Mouse (Mus musculus) gastrocnemius, postnatal 14 days (tissue): Measurements from ENCODE around the gene Scai. TPM values are rescaled to one million over a fixed set of nuclear protein-coding genes. Genes with fewer than 3 reads are reported as not detected.
"Not testable (repeated sequence)": the region's sequence is repeated elsewhere in the genome, so short reads cannot be mapped to it uniquely, and the experiment has no call there.

Experiments used
- DNase-seq: peaks from one replicate; pipeline ENCODE4 v3.0.0; 2021; ENCODE audit warnings: mixed read lengths
- intact Hi-C: fragments of 180-260 bp; cut with DNase I; formaldehyde crosslinking; loops from one replicate; pipeline ENCODE4 v1.15.1; 2025; ENCODE audit warnings: low total_unique reads
- long read RNA-seq, 2 experiments: library from polyadenylated mRNA; stranded (forward); transcript quantifications; one replicate each; pipeline ENCODE4 v2.0.0; 2021
- total RNA-seq, 2 experiments: library from RNA; stranded (reverse); gene quantifications; 2 replicates each; pipeline ENCODE4 v1.2.3; 2021

Scai gene
- 1 to 10 TPM; 3.9 to 4.6 TPM for total RNA-seq
- long read RNA-seq, experiment 1, partial matches to known transcripts: 0 of 1 reads
- long read RNA-seq, experiment 1, other reads (novel, unspliced or antisense): 1 of 1 reads
- long read RNA-seq, experiment 2: 0 reads

DNA sequence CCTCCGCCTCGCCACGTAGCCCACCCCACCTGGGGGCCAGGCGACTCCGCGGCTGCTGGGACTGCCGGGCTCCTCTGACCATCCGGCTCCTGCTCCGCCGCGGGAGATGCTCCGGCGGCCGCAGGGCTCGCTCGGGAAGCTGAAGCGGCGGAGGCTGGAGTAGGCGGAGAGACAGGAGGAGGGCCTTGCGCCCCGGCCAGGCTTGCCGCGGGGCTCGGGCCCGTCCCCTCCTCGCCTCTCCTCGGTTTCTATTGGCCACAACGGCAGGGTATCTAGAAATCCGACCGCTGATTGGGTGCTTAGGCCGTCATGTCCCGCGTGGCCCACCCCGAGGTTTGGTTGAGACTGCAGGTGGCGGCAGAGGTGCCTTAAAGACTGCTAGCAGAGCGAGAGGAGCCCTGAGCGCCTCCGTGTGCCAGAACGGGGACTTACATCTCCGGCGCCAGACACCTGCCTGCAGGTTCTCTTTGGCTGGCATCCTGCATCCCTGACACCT lies at the start of gene Scai:
TSS of gene Scai (minus strand) at position 174 of the 496 bp plus-strand sequence.
- intact Hi-C loops: no loop called here
- peak; percentile 96 for DNase-seq

- DNase-seq: no peak
- intact Hi-C loops: no loop called here
These were observed 36.2 kb upstream of the Scai start for GRCm38 (mm10) chr2:39226731-39227130.

GRCm38 (mm10) chr2:39226019-39226640 lies 35.6 kb upstream of the Scai start, which contains the start of gene Ppp6c:
Gene Ppp6c, minus strand, starts transcription at chr2:39226451.
- intact Hi-C loops: no loop called here
- peak; percentile 93 for DNase-seq

- DNase-seq: peak; percentile 10
- intact Hi-C loops: not testable (repeated sequence)
These were observed 34.9 kb upstream of the Scai start for GRCm38 (mm10) chr2:39225331-39226018.

- DNase-seq: no peak
- intact Hi-C loops: no loop called here
These were observed 34.1 kb upstream of the Scai start for GRCm38 (mm10) chr2:39224621-39225020.

DNA sequence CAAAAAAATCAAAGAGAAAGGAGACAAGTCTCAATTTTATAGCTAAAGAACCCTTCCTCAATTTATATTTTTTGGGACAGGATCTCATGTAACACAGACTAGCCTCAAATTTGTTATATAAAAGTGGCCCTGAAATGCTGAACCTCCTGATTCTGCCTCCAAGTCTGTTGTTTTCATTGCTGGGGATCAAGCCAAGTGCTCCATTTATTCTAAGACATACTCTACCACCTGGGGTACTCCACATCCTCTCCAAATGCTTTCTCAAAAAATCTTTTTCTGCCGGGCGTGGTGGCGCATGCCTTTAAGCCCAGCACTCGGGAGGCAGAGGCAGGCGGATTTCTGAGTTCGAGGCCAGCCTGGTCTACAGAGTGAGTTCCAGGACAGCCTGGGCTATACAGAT lies 29.5 kb upstream of the Scai start:
- no peak for DNase-seq
- intact Hi-C loops: no loop called here

GRCm38 (mm10) chr2:39219034-39219433 lies 28.5 kb upstream of the Scai start:
- intact Hi-C loops: no loop called here
- no peak for DNase-seq

GRCm38 (mm10) chr2:39217150-39217549 lies 26.6 kb upstream of the Scai start:
- intact Hi-C loops: no loop called here

GRCm38 (mm10) chr2:39210738-39211137 lies 20.2 kb upstream of the Scai start:
- intact Hi-C loops: no loop called here
- DNase-seq: no peak

More at GRCm38 (mm10) chr2:39217150-39217549, 26.6 kb upstream of the Scai start:
- DNase-seq: no peak

DNA sequence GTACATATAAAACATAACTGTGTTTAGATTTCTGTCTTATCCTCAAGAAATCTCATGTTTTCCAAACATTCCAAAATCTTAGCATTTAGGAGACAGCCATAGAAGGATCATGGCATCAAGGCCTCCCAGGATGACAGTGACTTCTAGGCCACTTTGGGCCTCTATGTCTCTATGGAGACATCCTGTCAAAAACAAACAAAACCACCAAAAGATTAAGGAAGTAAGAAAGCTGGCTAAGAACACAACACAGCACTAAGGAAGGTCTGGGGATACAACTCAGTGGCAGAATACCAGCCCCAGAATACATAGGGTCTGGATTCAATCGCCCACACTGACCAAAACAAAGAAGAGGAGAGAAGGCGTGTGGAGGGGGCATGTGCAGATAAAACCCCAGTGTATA lies 12.8 kb upstream of the Scai start:
- no peak for DNase-seq
- intact Hi-C loops: no loop called here

DNA sequence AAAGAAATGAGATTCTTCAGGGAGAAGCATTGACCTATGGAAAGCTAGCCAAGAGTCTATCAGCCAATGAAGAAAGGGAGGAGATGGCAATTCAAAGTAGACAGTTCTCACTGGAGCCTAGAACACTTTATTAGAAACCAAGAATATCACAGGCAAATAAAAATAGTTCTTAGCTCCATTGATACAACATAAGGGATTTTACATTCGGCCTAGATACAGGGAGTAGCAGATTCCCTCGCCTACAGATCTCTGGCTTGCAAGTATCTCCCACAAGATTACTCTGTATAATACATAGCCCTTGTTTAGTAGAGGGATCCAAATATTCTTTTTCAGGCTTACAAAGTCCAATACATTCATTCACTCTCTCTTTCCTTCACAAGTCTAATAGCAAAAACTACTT lies 4.3 kb upstream of the Scai start:
- intact Hi-C loops: no loop called here
- no peak for DNase-seq

GRCm38 (mm10) chr2:39189961-39190560 lies 473 bp downstream of the Scai start:
- intact Hi-C loops: no loop called here
- DNase-seq: peak; percentile 45

- no peak for DNase-seq
- intact Hi-C loops: no loop called here
These were observed 4.6 kb downstream of the Scai start for GRCm38 (mm10) chr2:39185942-39186341.

DNA sequence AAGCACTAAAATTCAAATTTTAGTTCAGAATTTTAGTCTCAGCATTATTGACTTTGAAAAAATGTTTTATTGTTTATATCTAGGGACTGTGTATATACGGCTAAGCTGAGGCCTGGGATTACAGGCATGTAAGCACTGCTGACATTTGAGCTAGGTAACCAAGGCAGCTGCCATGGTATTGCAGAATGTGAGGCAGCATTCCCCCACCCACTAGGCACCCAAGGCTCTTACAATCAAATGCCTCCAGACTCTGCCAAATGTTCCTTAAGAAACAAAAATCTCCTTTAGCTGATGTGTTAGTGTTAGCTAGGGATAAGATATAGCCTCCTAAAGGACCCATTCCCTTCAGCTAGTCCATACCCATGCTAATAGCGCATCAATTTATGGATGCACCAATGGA lies 6.9 kb downstream of the Scai start:
- intact Hi-C loops: no loop called here
- no peak for DNase-seq

GRCm38 (mm10) chr2:39160996-39161395 lies 29.5 kb downstream of the Scai start:
- intact Hi-C loops: no loop called here
- DNase-seq: no peak

DNA sequence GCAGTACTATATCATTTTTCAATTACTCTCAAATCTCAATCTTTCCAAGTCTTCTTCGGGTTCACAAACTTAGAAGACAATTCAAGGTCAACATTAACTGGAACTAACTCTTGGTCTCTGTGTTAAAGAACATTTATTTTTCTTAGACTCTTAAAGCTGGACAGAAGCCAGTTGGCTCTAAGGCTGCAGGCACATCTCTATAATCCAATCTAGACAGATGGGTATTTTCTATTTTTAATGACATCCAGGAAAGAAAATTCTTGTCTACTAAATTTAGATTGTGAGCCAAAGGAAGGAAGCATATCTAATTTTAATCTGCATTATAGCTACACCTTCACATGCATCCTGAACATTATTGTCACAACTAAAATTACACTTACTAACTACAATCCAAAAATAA lies 32.6 kb downstream of the Scai start:
- intact Hi-C loops: no loop called here
- DNase-seq: no peak

- intact Hi-C loops: no loop called here
These were observed 33.7 kb downstream of the Scai start for GRCm38 (mm10) chr2:39156821-39157220.

GRCm38 (mm10) chr2:39150943-39151342 lies 39.6 kb downstream of the Scai start:
- intact Hi-C loops: no loop called here
- DNase-seq: no peak

More at GRCm38 (mm10) chr2:39156821-39157220, 33.7 kb downstream of the Scai start:
- no peak for DNase-seq

DNA sequence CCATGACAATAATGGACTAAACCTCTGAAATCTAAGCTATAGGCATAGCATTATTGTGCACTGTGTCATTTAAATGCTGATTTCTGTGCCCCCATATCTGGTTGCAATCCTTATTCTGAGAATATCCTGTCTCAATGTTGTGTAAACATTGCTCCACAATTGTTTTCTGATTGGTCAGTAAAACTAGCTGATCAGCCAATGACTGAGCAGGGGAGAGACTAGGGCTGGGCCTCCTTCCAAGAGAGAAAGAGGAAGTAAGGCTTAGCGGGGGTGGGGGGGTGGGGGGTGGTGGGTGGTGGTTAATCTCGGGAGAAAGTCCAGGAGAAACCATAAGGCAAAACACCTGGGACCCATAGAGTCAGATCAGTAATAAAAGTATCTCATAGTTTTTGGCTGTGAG lies 42.5 kb downstream of the Scai start:
- intact Hi-C loops: no loop called here
- DNase-seq: no peak

DNA sequence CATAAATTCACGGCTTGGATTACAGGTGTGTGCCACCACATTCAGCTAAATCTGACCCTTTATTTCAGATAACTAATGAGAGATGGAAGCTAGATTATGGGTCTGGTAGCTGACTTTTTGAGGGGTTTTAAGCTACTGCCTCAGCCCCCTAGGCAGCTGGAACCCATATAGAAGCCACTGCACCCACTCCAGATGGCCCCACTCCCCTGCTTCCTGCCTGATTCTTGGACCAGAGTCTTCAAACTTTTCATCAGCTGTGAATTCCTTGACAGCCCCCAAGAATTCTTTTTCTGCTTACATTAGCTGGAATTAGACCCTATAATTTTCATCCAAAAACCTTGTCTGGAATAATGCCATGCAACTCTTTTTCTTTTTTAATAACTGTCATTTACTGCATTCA lies 44.1 kb downstream of the Scai start:
- DNase-seq: no peak
- intact Hi-C loops: no loop called here
